Mouse (Mus musculus): ENCODE measurements at regions not wholly inside any gene's neighbourhood (a gene's known extent, or its start where the extent isn't known, plus 50 kb on each side); places are given as distances from the start of the nearest gene placed in this dataset.

GRCm38 (mm10) chr6:60046825-60047224 is 620.7 kb upstream of the Gprin3 start:
- no peak for DNase-seq (ENCODE audit: low read depth, low spot score)

GRCm38 (mm10) chr6:60045531-60045930 is 619.4 kb upstream of the Gprin3 start:
- peak; percentile 2 for DNase-seq (ENCODE audit: low read depth, low spot score)

DNA sequence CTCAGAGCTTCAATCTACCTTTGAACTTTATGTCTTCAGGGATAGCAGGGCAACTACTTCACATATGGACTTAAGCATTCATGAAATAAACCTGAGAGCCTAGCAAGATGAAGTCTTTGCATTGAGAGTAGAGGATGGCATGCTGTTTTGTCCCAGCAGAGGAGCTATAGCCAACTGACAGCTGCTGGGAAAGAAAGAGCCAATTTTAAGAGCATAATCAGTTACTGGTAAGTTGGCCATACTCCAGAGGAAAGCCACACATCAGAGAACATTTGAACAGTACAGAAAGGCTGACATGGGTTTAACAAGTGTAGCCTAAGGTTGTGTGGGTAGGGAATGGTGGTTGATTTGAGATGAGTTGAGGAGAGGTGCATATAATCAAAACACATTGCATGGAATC is 618.7 kb upstream of the Gprin3 start:
- no peak for DNase-seq (ENCODE audit: low read depth, low spot score)
